Mouse (Mus musculus) gastrocnemius, postnatal 25 days (tissue): ENCODE data around the gene Olfr284. TPM values are rescaled to one million over a fixed set of nuclear protein-coding genes. Genes with fewer than 3 reads are reported as not detected.

Source experiments
- DNase-seq: peaks from one replicate; pipeline ENCODE4 v3.0.0; 2022
- long read RNA-seq, 2 experiments: library from polyadenylated mRNA; stranded (forward); transcript quantifications; one replicate each; pipeline ENCODE4 v2.0.0; 2021
- total RNA-seq, 2 experiments: library from RNA; stranded (reverse); gene quantifications; 1 replicate in 1 of 2; 2 replicates in 1 of 2; pipeline ENCODE4 v1.2.3; 2021

Olfr284 gene
- not detected for total RNA-seq
- long read RNA-seq, experiment 1: 0 reads
- long read RNA-seq, experiment 2: 0 reads

- no peak for DNase-seq
Observed at GRCm38 (mm10) chr15:98340887-98341286, at the start of gene Olfr284. Olfr284 (minus strand) TSS chr15:98340987.

GRCm38 (mm10) chr15:98389796-98390195, 49.0 kb upstream of the Olfr284 start:
- DNase-seq: peak; percentile 63

GRCm38 (mm10) chr15:98387621-98388020, 46.8 kb upstream of the Olfr284 start:
- DNase-seq: no peak

GRCm38 (mm10) chr15:98380846-98381245, 40.1 kb upstream of the Olfr284 start, which contains the start of gene Olfr283:
Olfr283 (minus strand) TSS chr15:98380946.
- DNase-seq: no peak

GRCm38 (mm10) chr15:98378209-98378608, 37.4 kb upstream of the Olfr284 start:
- no peak for DNase-seq

GRCm38 (mm10) chr15:98317177-98317724, 23.5 kb downstream of the Olfr284 start, which contains the start of gene Olfr285:
Olfr285 (minus strand) TSS chr15:98317353.
- no peak for DNase-seq

- DNase-seq: no peak
Observed at GRCm38 (mm10) chr15:98315703-98316102, 25.1 kb downstream of the Olfr284 start.

- DNase-seq: peak; percentile 49
Observed at GRCm38 (mm10) chr15:98295628-98296551, 44.9 kb downstream of the Olfr284 start, which contains the start of gene Zfp641. Zfp641 (minus strand) TSS chr15:98296161.

GRCm38 (mm10) chr15:98293651-98294050, 47.1 kb downstream of the Olfr284 start:
- no peak for DNase-seq

Other genes with a start within 250 kb of the Olfr284 start
- gene Pfkm, start 248.4 kb downstream of the Olfr284 start, total RNA-seq: 1,000 to 10,000 TPM; 2,083 to 2,117 TPM
- gene Senp1, start 247.2 kb downstream of the Olfr284 start, total RNA-seq: 1 to 10 TPM; 6.7 to 6.9 TPM
- 100 to 1,000 TPM; 102 to 145 TPM for gene Asb8, start 175.4 kb downstream of the Olfr284 start, total RNA-seq
- gene Ccdc184, start 173.8 kb downstream of the Olfr284 start, total RNA-seq: not detected
- not detected for gene Olfr288, start 145.4 kb downstream of the Olfr284 start, total RNA-seq
- gene Gm44579, start 120.0 kb downstream of the Olfr284 start, total RNA-seq: not detected
- gene Olfr287, start 119.9 kb downstream of the Olfr284 start, total RNA-seq: not detected
- gene Olfr286, start 106.5 kb downstream of the Olfr284 start, total RNA-seq: not detected
- not detected for gene H1fnt, start 83.7 kb downstream of the Olfr284 start, total RNA-seq
- 10 to 100 TPM; 11.0 to 11.9 TPM for gene Zfp641, start 44.8 kb downstream of the Olfr284 start, total RNA-seq
- gene Olfr285, start 23.6 kb downstream of the Olfr284 start, total RNA-seq: not detected
- not detected for gene Olfr283, start 40.0 kb upstream of the Olfr284 start, total RNA-seq
- gene Olfr282, start 90.2 kb upstream of the Olfr284 start, total RNA-seq: not detected
- not detected for gene Olfr281, start 111.6 kb upstream of the Olfr284 start, total RNA-seq
- gene OR5BS1P, start 128.9 kb upstream of the Olfr284 start, total RNA-seq: not detected
- not detected for gene Lalba, start 141.7 kb upstream of the Olfr284 start, total RNA-seq
- gene Olfr279, start 151.4 kb upstream of the Olfr284 start, total RNA-seq: not detected
- 10 to 100 TPM; 55.8 to 57.9 TPM for gene Kansl2, start 193.3 kb upstream of the Olfr284 start, total RNA-seq
- 10 to 100 TPM; 17.3 to 21.1 TPM for gene Ccnt1, start 229.9 kb upstream of the Olfr284 start, total RNA-seq
- under 1 TPM in 1 of 2 experiments, not detected in 1; 0.74 TPM for gene 4930415O20Rik, start 230.0 kb upstream of the Olfr284 start, total RNA-seq